In the genomic region with DNA sequence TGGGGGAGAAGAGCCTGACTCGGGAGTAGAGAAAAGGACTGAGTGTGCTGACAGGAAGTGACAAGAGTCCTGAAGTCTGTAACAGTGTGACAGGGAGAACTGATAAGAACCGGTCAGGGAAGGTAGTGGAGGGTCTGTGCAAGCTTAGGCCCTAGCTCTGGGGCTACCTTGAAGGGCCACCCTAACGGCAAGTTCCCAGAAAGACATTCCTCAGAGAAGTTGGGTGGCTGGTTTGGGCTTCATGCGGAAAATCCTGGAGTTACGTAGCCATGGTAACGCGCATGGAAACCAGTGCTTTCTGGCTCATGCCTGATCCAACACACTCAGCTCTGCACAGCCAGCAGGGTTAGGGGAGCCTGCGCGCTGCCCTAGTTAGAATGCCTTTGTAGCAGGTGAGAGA, we compare ENCODE assay signal across 8 mouse cellular contexts. TPM values are rescaled to one million over a fixed set of nuclear protein-coding genes. Genes with fewer than 3 reads are reported as not detected.
DNase-seq lines count a peak whose midpoint lies in the region; ATAC-seq and TF ChIP-seq lines count a peak whose summit lies in the region.

A gene (plus strand): TSS at position 291 of the 400 bp plus-strand sequence.

- H3K4me3 ChIP-seq in MEL (ENCODE audit: control insufficient read depth in 1 of 2, insufficient read depth in 1 of 2, low read depth in 2 of 2, low read length in 2 of 2) = peak within 1 kb of the TSS; percentile 26 to 40; a peak in 3 of 4 replicates
- no peak within 1 kb of the TSS for H3K4me3 ChIP-seq in forebrain, embryonic 11.5 days (ENCODE audit: low read depth, low read length)
- no peak within 1 kb of the TSS for H3K4me3 ChIP-seq in left cerebral cortex, adult 2 months

- peak; percentile 66 to 75 for TF ChIP-seq EP300 in MEL (IDR thresholded peaks at IDR 0.05; ENCODE audit: low read depth in 1 of 2, low read length in 2 of 2)

- 51% methylated on average over 9 of the region's 9 CpGs for WGBS in forebrain, embryonic 11.5 days

- peak; percentile 62 for DNase-seq in MEL (ENCODE audit: low read depth, low spot score)
- no peak for DNase-seq in adrenal gland, adult 8-10 months
- no peak for DNase-seq in forebrain, embryonic 11.5 days (ENCODE audit: low spot score)
- peak; percentile 37 to 55 for DNase-seq in left cerebral cortex, adult 2 months (ENCODE audit: extremely low spot score in 1 of 2, low spot score in 2 of 2)
- DNase-seq in lung, postnatal 4 days = peak; percentile 36 to 50
- DNase-seq in right cerebral cortex, postnatal 10 days (ENCODE audit: low spot score in 2 of 2) = peak; percentile 80 to 88
- DNase-seq in spleen, adult 18-20 months = no peak

- H3K9ac ChIP-seq in MEL (ENCODE audit: control insufficient read depth, low read depth, low read length, poor library complexity, severe bottlenecking) = peak within 1 kb of the TSS; percentile 58
- no peak within 1 kb of the TSS for H3K9ac ChIP-seq in forebrain, embryonic 11.5 days (ENCODE audit: low read length)

- ATAC-seq in forebrain, embryonic 11.5 days (replicated peaks; ENCODE audit: low FRiP score) = 0 out of 2 replicates have a peak, but pooled peaks have one; percentile 42
- no peak for ATAC-seq in inflammation-experienced regulatory T-cells, adult 6 months

- H3K36me3 ChIP-seq in MEL (ENCODE audit: control insufficient read depth in 1 of 2, insufficient read depth in 2 of 2, low read length in 2 of 2) = peaks cover 0 to 22% of the 10 kb centered on the region in 2 experiments; a peak in 2 of 4 replicates
- no peaks in the 10 kb centered on the region for H3K36me3 ChIP-seq in forebrain, embryonic 11.5 days (ENCODE audit: control insufficient read depth, insufficient read depth, low read length)

- no peaks in the 10 kb centered on the region for H3K27me3 ChIP-seq in MEL (ENCODE audit: control insufficient read depth in 1 of 2, insufficient read depth in 2 of 2, low read length in 2 of 2)
- H3K27me3 ChIP-seq in forebrain, embryonic 11.5 days (ENCODE audit: control insufficient read depth, insufficient read depth, low read length) = no peaks in the 10 kb centered on the region

- peak within 1 kb of the TSS; percentile 48 for H3K27ac ChIP-seq in MEL (ENCODE audit: control insufficient read depth, low read depth, low read length)
- H3K27ac ChIP-seq in forebrain, embryonic 11.5 days (ENCODE audit: low read depth, low read length) = no peak within 1 kb of the TSS
- H3K27ac ChIP-seq in left cerebral cortex, adult 2 months = no peak within 1 kb of the TSS; the same call in 1 of the 2 replicates

- TF ChIP-seq CTCF in MEL (IDR thresholded peaks at IDR 0.05 in 2 of 3, conservative IDR thresholded peaks at IDR 0.05 in 1 of 3; ENCODE audit: control insufficient read depth in 1 of 3, insufficient read depth in 1 of 3, low read depth in 2 of 3, low read length in 3 of 3, poor library complexity in 1 of 3, severe bottlenecking in 1 of 3) = no peak
- TF ChIP-seq CTCF in left cerebral cortex, adult 2 months (IDR thresholded peaks at IDR 0.05) = no peak

- TF ChIP-seq POLR2A in MEL (IDR thresholded peaks at IDR 0.05; ENCODE audit: control insufficient read depth in 1 of 2, insufficient read depth in 1 of 2, low read depth in 1 of 2, low read length in 2 of 2, poor library complexity in 1 of 2) = no peak

- no peaks in the 10 kb centered on the region for H3K9me3 ChIP-seq in MEL (replicated peaks; ENCODE audit: insufficient read depth, low read length)
- H3K9me3 ChIP-seq in forebrain, embryonic 11.5 days (ENCODE audit: control insufficient read depth, low read length) = no peaks in the 10 kb centered on the region

- no peak within 1 kb of the TSS for H3K4me2 ChIP-seq in forebrain, embryonic 11.5 days (ENCODE audit: low read depth, low read length, severe bottlenecking)

- no peaks in the 10 kb centered on the region for H3K79me2 ChIP-seq in MEL (ENCODE audit: control insufficient read depth, insufficient read depth, low read length, poor library complexity)

- TF ChIP-seq RAD21 in MEL (IDR thresholded peaks at IDR 0.05; ENCODE audit: low read depth, low read length) = no peak

- peaks cover 8 to 31% of the 10 kb centered on the region in 2 experiments for H3K4me1 ChIP-seq in MEL (ENCODE audit: control insufficient read depth in 1 of 2, insufficient read depth in 2 of 2, low read length in 2 of 2)
- H3K4me1 ChIP-seq in forebrain, embryonic 11.5 days (replicated peaks; ENCODE audit: control insufficient read depth, insufficient read depth, low read length) = no peaks in the 10 kb centered on the region; the same call in 1 of the 2 replicates

- intact Hi-C loops in left cerebral cortex, adult 2 months (cut with DNase I) = no loop called here

TF ChIP-seq in MEL, 35 proteins besides CTCF, POLR2A, EP300 and RAD21:
- TF ChIP-seq CHD1 (IDR thresholded peaks at IDR 0.05; ENCODE audit: low read depth, low read length) = no peak
- TF ChIP-seq TAL1 (IDR thresholded peaks at IDR 0.05; ENCODE audit: low read length) = peak; percentile 59
- TF ChIP-seq MAFK (IDR thresholded peaks at IDR 0.05; ENCODE audit: borderline replicate concordance, low read depth, low read length) = no peak
- TF ChIP-seq GABPA (IDR thresholded peaks at IDR 0.05; ENCODE audit: low read depth, low read length) = no peak
- no peak for TF ChIP-seq SMC3 (IDR thresholded peaks at IDR 0.05; ENCODE audit: low read depth, low read length)
- TF ChIP-seq BHLHE40 (IDR thresholded peaks at IDR 0.05; ENCODE audit: borderline replicate concordance, low read depth, low read length) = 0 out of 2 replicates have a peak, but pooled peaks have one; percentile 20
- TF ChIP-seq MXI1 (IDR thresholded peaks at IDR 0.05; ENCODE audit: low read depth, low read length) = peak; percentile 0; the same call in 1 of the 2 replicates
- peak; percentile 80 for TF ChIP-seq GATA1 (IDR thresholded peaks at IDR 0.05; ENCODE audit: low read depth, low read length)
- TF ChIP-seq UBTF (IDR thresholded peaks at IDR 0.05; ENCODE audit: borderline replicate concordance, insufficient read depth, low read depth, low read length) = no peak
- TF ChIP-seq TCF12 (IDR thresholded peaks at IDR 0.05; ENCODE audit: low read depth, low read length) = peak; percentile 62

RNA-seq across cellular contexts. Expression of the gene that starts here (rescaled TPM):
- total RNA-seq in MEL (2012; rRNA removed) = 0.12 TPM in 1 of 2 replicates, not detected in the other
- polyA plus RNA-seq in MEL (2012; ENCODE audit: insufficient read depth in 1 of 2, insufficient read length in 2 of 2, low read depth in 1 of 2, low replicate concordance in 2 of 2, missing spikeins in 1 of 2) = 1 to 10 TPM in 1 of 2 experiments, not detected in 1; 1.8 TPM
- total RNA-seq in adrenal gland, adult 8-10 months (2022) = 10 to 100 TPM; 13.9 to 50.0 (median 27.4) TPM
- polyA plus RNA-seq in forebrain, embryonic 11.5 days (2014; fragmentation: Nextera tagmentation; extraction: Ambion mirVana) = 0.24 and 0.97 TPM in 2 replicates
- polyA plus RNA-seq in inflammation-experienced regulatory T-cells, adult 6 months (2017; shearing (Covaris generic)) = 100 to 1,000 TPM in 1 of 3 experiments, 10 to 100 TPM in 1, 1 to 10 TPM in 1; 7.1 to 195 (median 12.4) TPM
- total RNA-seq in left cerebral cortex, adult 2 months (2021) = under 1 TPM; 0.32 to 0.33 TPM

Comparison
In these comparisons a context has a peak if more than half of its experiments do, and no peak if none do; other contexts are left out.
1. RNA of the gene that starts here (total RNA-seq): 13.9 to 50.0 TPM in adrenal gland, adult 8-10 months; 0.32 to 0.33 TPM in left cerebral cortex, adult 2 months and 0.12 TPM in MEL; every median in the first group is over 10 times any median in the second.
2. Peak in ATAC-seq in forebrain, embryonic 11.5 days; RNA of the gene not detected or under 1 TPM.
3. Peak in DNase-seq in left cerebral cortex, adult 2 months; RNA of the gene not detected or under 1 TPM.
4. DNase-seq: peak in MEL (single experiment), lung, postnatal 4 days (2 of 2) and right cerebral cortex, postnatal 10 days (2 of 2); none in adrenal gland, adult 8-10 months (single experiment), forebrain, embryonic 11.5 days (single experiment) and spleen, adult 18-20 months (0 of 2).
5. H3K4me3 ChIP-seq: peak in MEL (2 of 2); none in forebrain, embryonic 11.5 days (single experiment) and left cerebral cortex, adult 2 months (single experiment).